Mouse (Mus musculus): ENCODE data around the gene Gm21958.

DNA sequence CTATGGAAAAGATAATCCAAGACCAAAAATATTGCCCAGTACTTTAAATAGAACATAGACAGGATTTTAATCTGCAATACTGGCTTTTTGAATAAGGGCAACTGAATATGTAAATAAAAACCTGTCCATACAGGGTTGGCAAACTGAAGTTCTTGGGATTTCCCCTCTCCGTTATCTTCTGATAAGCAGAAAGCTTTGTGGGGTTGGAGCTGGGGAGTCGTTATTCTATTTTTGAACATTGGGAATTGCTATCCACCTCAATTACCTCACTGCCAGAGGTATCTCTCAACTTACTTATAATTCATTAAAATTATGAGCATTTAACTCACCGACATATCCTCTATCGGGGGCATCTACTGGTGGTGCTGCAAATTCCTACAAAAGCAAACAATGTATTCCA, 18.2 kb upstream of the Gm21958 start:
- TF ChIP-seq CTCF (IDR thresholded peaks at IDR 0.05; ENCODE audit: control insufficient read depth, insufficient read depth, insufficient read length) (no peak), CEBPB (IDR thresholded peaks at IDR 0.05; ENCODE audit: low read depth) (no peak)
